Mouse (Mus musculus) heart, embryonic 16.5 days (tissue): ENCODE measurements at regions not wholly inside any gene's neighbourhood (a gene's known extent, or its start where the extent isn't known, plus 50 kb on each side); places are given as distances from the start of the nearest gene placed in this dataset.
"Not testable (repeated sequence)": the region's sequence is repeated elsewhere in the genome, so short reads cannot be mapped to it uniquely, and the experiment has no call there.

Source experiments
- ATAC-seq: fragments of 200-750 bp; cut with Nextera tagmentation; replicated peaks from 2 replicates; pipeline ENCODE4 v1.8.0; 2017; ENCODE audit warnings: moderate number of reproducible peaks; ENCODE audit not compliant: insufficient read depth, low FRiP score; ENCODE audit errors: extremely low read depth
- H3K27ac ChIP-seq: fragments of 300-500 bp; sonication (generic); 2 replicates; pipeline ENCODE4 v1.5.1; 2014; ENCODE audit warnings: mild to moderate bottlenecking, low read length, control low read depth, moderate library complexity
- H3K27me3 ChIP-seq: fragments of 300-500 bp; sonication (generic); 2 replicates; pipeline ENCODE4 v1.6.1; 2014; ENCODE audit warnings: low read length, mixed read lengths; ENCODE audit not compliant: control insufficient read depth, insufficient read depth
- H3K36me3 ChIP-seq: fragments of 300-500 bp; sonication (generic); 2 replicates; pipeline ENCODE4 v1.6.1; 2014; ENCODE audit not compliant: control insufficient read depth, insufficient read depth
- H3K4me1 ChIP-seq: fragments of 300-500 bp; sonication (generic); 2 replicates; pipeline ENCODE4 v1.6.1; 2014; ENCODE audit warnings: low read length, mixed read lengths; ENCODE audit not compliant: control insufficient read depth, insufficient read depth
- H3K4me2 ChIP-seq: fragments of 300-500 bp; sonication (generic); 2 replicates; pipeline ENCODE4 v1.6.1; 2014; ENCODE audit warnings: low read depth, mild to moderate bottlenecking, control low read depth, low read length
- H3K4me3 ChIP-seq: fragments of 300-500 bp; sonication (generic); 2 replicates; pipeline ENCODE4 v1.5.1; 2014; ENCODE audit warnings: mild to moderate bottlenecking, control low read depth, low read length
- H3K9ac ChIP-seq: fragments of 300-500 bp; sonication (generic); 2 replicates; pipeline ENCODE4 v1.6.1; 2014; ENCODE audit warnings: low read length, control low read depth
- H3K9me3 ChIP-seq: fragments of 300-500 bp; sonication (generic); replicated peaks from 2 replicates; pipeline ENCODE4 v1.6.1; 2016; ENCODE audit warnings: low read length; ENCODE audit not compliant: control insufficient read depth
- WGBS: fragments of 180-500 bp; shearing (Covaris S2); extraction: QIAGEN DNeasy Blood & Tissue Kit; methylation state at CpG from one replicate; pipeline ENCODE4 v1.1.7; 2014; 5-methylcytosine and 5-hydroxymethylcytosine counted together

DNA sequence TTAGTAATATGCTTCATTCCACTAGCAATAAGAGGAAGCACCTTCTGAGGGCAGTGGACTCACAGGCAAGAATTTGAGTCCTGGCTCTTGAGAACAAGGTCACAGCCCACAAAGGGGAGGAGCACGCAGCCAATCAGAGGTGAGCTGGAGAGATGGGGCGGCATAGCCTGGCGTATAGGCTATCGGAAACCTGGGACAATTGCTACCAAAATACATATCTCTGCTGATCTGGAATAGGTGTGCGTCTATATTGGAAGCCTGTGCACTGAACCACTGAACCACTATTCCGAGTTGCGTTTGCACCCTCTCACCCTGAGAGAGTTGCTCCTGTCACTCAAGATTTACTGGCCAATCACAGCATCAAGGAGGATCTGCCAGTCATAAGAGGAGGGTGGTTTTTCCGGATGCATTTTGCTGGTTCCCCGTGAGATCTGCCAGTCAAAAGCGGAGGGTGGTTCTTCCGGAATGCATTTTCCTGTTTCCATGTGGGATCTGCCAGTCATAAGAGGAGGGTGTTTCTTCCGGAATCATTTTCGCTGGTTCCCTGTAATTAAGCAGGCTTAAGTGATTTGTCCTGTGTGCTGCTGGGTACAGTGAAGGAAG, 80.1 kb upstream of the Riok2 start:
- H3K27ac ChIP-seq: peak overlapping the region; percentile 74
- not testable (repeated sequence) for H3K9me3 ChIP-seq, H3K27me3 ChIP-seq, H3K4me2 ChIP-seq, H3K36me3 ChIP-seq, H3K4me1 ChIP-seq
- ATAC-seq: peak; percentile 98
- under 1% methylated on average over 13 of the region's 13 CpGs for WGBS
- peak overlapping the region; percentile 54 for H3K9ac ChIP-seq
- H3K4me3 ChIP-seq: peak overlapping the region; percentile 65

DNA sequence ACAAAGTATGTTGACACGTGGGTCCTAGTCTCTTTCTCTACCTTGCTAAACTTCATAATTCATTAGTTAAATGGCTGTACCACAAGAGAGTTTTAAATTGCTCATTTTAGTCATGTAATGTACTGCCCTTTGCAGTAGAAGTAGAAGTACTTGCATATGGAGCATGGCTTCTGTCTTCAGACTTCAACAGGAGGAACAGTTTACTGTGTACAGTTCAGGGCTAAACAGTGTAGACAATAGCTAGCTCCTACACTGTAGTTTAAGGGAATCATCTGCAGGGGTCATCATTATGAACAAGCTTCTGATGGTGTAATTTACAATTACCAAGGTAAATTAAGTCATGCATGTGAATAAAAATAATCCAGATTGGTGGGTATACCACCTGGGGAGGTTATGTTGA, 79.1 kb upstream of the Riok2 start:
- 2% methylated on average over 1 of the region's 1 CpGs for whole genome bisulfite sequencing
- not testable (repeated sequence) for ATAC-seq

DNA sequence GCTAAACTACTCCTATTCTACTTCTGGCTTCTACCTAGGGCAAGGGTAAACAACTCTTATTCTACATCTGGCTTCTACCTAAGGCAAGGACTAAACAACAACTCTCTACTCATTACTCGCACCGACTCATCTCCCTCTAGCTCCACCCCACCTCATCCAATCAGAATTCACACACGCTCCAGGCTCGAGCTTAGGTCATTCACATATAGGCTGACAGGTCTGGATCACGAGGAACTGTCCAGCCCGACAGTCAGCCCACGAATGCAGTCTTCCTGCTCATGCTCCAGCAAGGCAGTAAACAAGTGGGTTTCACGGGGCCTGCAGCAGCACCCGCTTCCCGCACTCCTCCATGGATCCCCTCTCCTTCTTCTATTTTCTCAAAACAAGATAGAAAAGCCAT, 70.6 kb upstream of the Riok2 start:
- H3K4me1 ChIP-seq, H3K9ac ChIP-seq, ATAC-seq, H3K27ac ChIP-seq, H3K36me3 ChIP-seq, H3K9me3 ChIP-seq, H3K4me2 ChIP-seq, H3K4me3 ChIP-seq, H3K27me3 ChIP-seq: not testable (repeated sequence)
- WGBS: 92% methylated on average over 10 of the region's 10 CpGs

More for the DNA sequence above, 79.1 kb upstream of the Riok2 start:
- H3K9ac ChIP-seq, H3K27ac ChIP-seq, H3K9me3 ChIP-seq, H3K36me3 ChIP-seq, H3K27me3 ChIP-seq, H3K4me3 ChIP-seq, H3K4me1 ChIP-seq: not testable (repeated sequence)
- peak overlapping the region; percentile 45 for H3K4me2 ChIP-seq
